Mouse (Mus musculus): ENCODE data around the gene Loxl1.

Gene Loxl1

GRCm38 (mm10) chr9:58311191-58311910 is 1.6 kb downstream of the Loxl1 start:
- no peak for DNase-seq (ENCODE audit: low read depth)

GRCm38 (mm10) chr9:58310043-58310660 is 2.8 kb downstream of the Loxl1 start:
- no peak for DNase-seq (ENCODE audit: low read depth)

- no peak for DNase-seq (ENCODE audit: low read depth)
Observed at GRCm38 (mm10) chr9:58308395-58308794, 4.6 kb downstream of the Loxl1 start.

- DNase-seq (ENCODE audit: low read depth), result no peak
Observed at GRCm38 (mm10) chr9:58305686-58306085, 7.3 kb downstream of the Loxl1 start.

GRCm38 (mm10) chr9:58303599-58304271 is 9.3 kb downstream of the Loxl1 start:
- no peak for DNase-seq (ENCODE audit: low read depth)

- DNase-seq (ENCODE audit: low read depth), result no peak
Observed at GRCm38 (mm10) chr9:58303115-58303514, 9.9 kb downstream of the Loxl1 start.

- DNase-seq (ENCODE audit: low read depth), result no peak
Observed at GRCm38 (mm10) chr9:58299356-58299799, 13.6 kb downstream of the Loxl1 start.

- DNase-seq (ENCODE audit: low read depth), result no peak
Observed at GRCm38 (mm10) chr9:58297961-58298477, 15.0 kb downstream of the Loxl1 start.

GRCm38 (mm10) chr9:58297065-58297464 is 15.9 kb downstream of the Loxl1 start:
- DNase-seq (ENCODE audit: low read depth), result no peak

GRCm38 (mm10) chr9:58295766-58296361 is 17.1 kb downstream of the Loxl1 start:
- no peak for DNase-seq (ENCODE audit: low read depth)

- DNase-seq (ENCODE audit: low read depth), result no peak
Observed at GRCm38 (mm10) chr9:58295345-58295744, 17.6 kb downstream of the Loxl1 start.

- DNase-seq (ENCODE audit: low read depth), result no peak
Observed at GRCm38 (mm10) chr9:58294527-58294926, 18.5 kb downstream of the Loxl1 start.

- DNase-seq (ENCODE audit: low read depth), result no peak
Observed at GRCm38 (mm10) chr9:58289901-58290300, 23.1 kb downstream of the Loxl1 start.

GRCm38 (mm10) chr9:58289090-58289489 is 23.9 kb downstream of the Loxl1 start:
- DNase-seq (ENCODE audit: low read depth), result no peak

GRCm38 (mm10) chr9:58283431-58283830 is 29.6 kb downstream of the Loxl1 start:
- DNase-seq (ENCODE audit: low read depth), result no peak

GRCm38 (mm10) chr9:58281597-58281996 is 31.4 kb downstream of the Loxl1 start:
- DNase-seq (ENCODE audit: low read depth), result peak; percentile 80

GRCm38 (mm10) chr9:58280259-58281109 is 32.5 kb downstream of the Loxl1 start:
- peak; percentile 97 for DNase-seq (ENCODE audit: low read depth)

GRCm38 (mm10) chr9:58279780-58280179 is 33.2 kb downstream of the Loxl1 start:
- DNase-seq (ENCODE audit: low read depth), result no peak

- no peak for DNase-seq (ENCODE audit: low read depth)
Observed at GRCm38 (mm10) chr9:58278821-58279723, 33.9 kb downstream of the Loxl1 start.

GRCm38 (mm10) chr9:58278313-58278712 is 34.7 kb downstream of the Loxl1 start:
- no peak for DNase-seq (ENCODE audit: low read depth)

Measured in naive thymus-derived CD4-positive, alpha-beta T cell, adult 2 months (primary cell).